Mouse (Mus musculus) heart, embryonic 13.5 days (tissue): ENCODE results near the gene Tuba8. TPM values are rescaled to one million over a fixed set of nuclear protein-coding genes. Genes with fewer than 3 reads are reported as not detected.

ENCODE experiments used
- ATAC-seq: fragments of 200-750 bp; cut with Nextera tagmentation; 2 replicates; pipeline ENCODE4 v1.8.0; 2017; ENCODE audit warnings: moderate TSS enrichment; ENCODE audit not compliant: insufficient number of reproducible peaks, low FRiP score, low TSS enrichment; ENCODE audit errors: extremely low read depth
- H3K27ac ChIP-seq: fragments of 300-500 bp; sonication (generic); replicated peaks from 2 replicates; pipeline ENCODE4 v1.5.1; 2015; ENCODE audit warnings: moderate library complexity, mild to moderate bottlenecking, inconsistent platforms
- H3K27me3 ChIP-seq: fragments of 300-500 bp; sonication (generic); replicated peaks from 2 replicates; pipeline ENCODE4 v1.6.1; 2015; ENCODE audit warnings: mild to moderate bottlenecking, inconsistent platforms
- H3K36me3 ChIP-seq: fragments of 300-500 bp; sonication (generic); 2 replicates; pipeline ENCODE4 v1.6.1; 2015; ENCODE audit warnings: mild to moderate bottlenecking, inconsistent platforms
- H3K4me1 ChIP-seq: fragments of 300-500 bp; sonication (generic); 2 replicates; pipeline ENCODE4 v1.6.1; 2015; ENCODE audit warnings: inconsistent platforms
- H3K4me2 ChIP-seq: fragments of 300-500 bp; sonication (generic); 2 replicates; pipeline ENCODE4 v1.6.1; 2015; ENCODE audit warnings: inconsistent platforms, mild to moderate bottlenecking, moderate library complexity
- H3K4me3 ChIP-seq: fragments of 300-500 bp; sonication (generic); 2 replicates; pipeline ENCODE4 v1.5.1; 2015; ENCODE audit warnings: moderate library complexity, mild to moderate bottlenecking, inconsistent platforms
- H3K9ac ChIP-seq: fragments of 300-500 bp; sonication (generic); 2 replicates; pipeline ENCODE4 v1.6.1; 2015; ENCODE audit warnings: inconsistent platforms, mild to moderate bottlenecking, moderate library complexity
- H3K9me3 ChIP-seq: fragments of 300-500 bp; sonication (generic); 2 replicates; pipeline ENCODE4 v1.6.1; 2016; ENCODE audit warnings: inconsistent platforms
- WGBS: fragments of 180-500 bp; shearing (Covaris S2); methylation state at CpG from one replicate; pipeline ENCODE4 v1.1.7; 2015; ENCODE audit warnings: mixed read lengths; 5-methylcytosine and 5-hydroxymethylcytosine counted together
- polyA plus RNA-seq: library from polyadenylated mRNA; unstranded; fragments of >200 nt; fragmentation: Nextera tagmentation; extraction: Ambion mirVana; gene quantifications from 2 replicates; pipeline ENCODE4 v1.2.1, GENCODE M21; 2015

Gene Tuba8
- polyA plus RNA-seq, 1 experiment from 2014 or later: 0.31 TPM

DNA sequence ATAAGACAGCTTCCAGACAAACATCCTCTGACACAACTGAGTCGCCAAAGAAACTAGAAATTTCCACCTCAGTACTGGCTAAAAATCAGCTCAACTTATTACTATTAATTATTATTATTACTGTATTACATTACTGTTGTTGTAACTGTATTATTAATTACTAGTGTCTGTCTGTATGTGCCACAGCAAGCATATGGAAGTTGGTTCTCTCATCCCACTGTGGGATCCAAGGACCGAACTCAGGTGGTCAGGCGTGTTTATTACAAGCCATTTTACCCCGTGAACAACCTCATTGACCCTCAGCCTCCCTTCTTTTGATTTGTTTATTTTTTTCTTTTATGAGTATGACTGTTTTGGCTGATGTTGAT, 61.2 kb downstream of the Tuba8 start:
- H3K36me3 ChIP-seq: no peaks in the 10 kb centered on the region
- ATAC-seq: no peak
- H3K9ac ChIP-seq: no peak overlapping the region
- whole genome bisulfite sequencing: 8% methylated on average over 4 of the region's 4 CpGs
- H3K4me3 ChIP-seq: no peak overlapping the region
- no peaks in the 10 kb centered on the region for H3K4me1 ChIP-seq
- H3K9me3 ChIP-seq: no peaks in the 10 kb centered on the region
- H3K4me2 ChIP-seq: peak overlapping the region; percentile 76; the same call in 1 of the 2 replicates
- no peaks in the 10 kb centered on the region; the same call in 1 of the 2 replicates for H3K27me3 ChIP-seq
- no peak overlapping the region for H3K27ac ChIP-seq

GRCm38 (mm10) chr6:121272075-121272800, 61.7 kb downstream of the Tuba8 start:
- peak; percentile 71; the same call in 1 of the 2 replicates for ATAC-seq
- H3K9me3 ChIP-seq: no peaks in the 10 kb centered on the region
- no peaks in the 10 kb centered on the region; the same call in 1 of the 2 replicates for H3K27me3 ChIP-seq
- H3K27ac ChIP-seq: peak overlapping the region; percentile 46
- H3K4me3 ChIP-seq: peak overlapping the region; percentile 59
- 17% methylated on average over 17 of the region's 17 CpGs for WGBS
- peak overlapping the region; percentile 76 for H3K4me2 ChIP-seq
- no peaks in the 10 kb centered on the region for H3K4me1 ChIP-seq
- H3K9ac ChIP-seq: peak overlapping the region; percentile 64
- H3K36me3 ChIP-seq: no peaks in the 10 kb centered on the region

DNA sequence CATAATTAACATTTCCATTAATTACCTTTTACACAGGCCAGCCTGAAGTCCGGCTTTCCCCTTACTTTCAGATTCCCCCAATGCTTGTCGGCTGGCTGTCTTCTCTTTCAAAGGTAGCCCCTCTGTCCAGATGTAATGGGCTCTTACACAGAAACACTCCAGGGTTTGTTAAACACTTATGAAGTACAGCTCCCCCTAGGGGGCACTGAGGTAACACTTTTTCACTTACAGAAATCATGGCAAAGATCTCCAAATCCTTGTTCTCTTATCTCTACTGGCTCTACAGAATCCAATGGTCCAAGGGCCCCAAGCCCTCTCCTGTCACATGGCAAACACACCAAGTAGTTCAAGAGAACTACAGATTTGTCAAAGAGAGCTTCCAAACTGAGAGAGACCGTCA, 63.9 kb downstream of the Tuba8 start:
- ATAC-seq: no peak
- no peaks in the 10 kb centered on the region for H3K9me3 ChIP-seq
- H3K36me3 ChIP-seq: no peaks in the 10 kb centered on the region
- no peak overlapping the region for H3K27ac ChIP-seq
- H3K4me3 ChIP-seq: no peak overlapping the region
- WGBS: 81% methylated on average over 3 of the region's 3 CpGs
- H3K4me1 ChIP-seq: no peaks in the 10 kb centered on the region
- H3K9ac ChIP-seq: no peak overlapping the region
- H3K4me2 ChIP-seq: no peak overlapping the region
- no peaks in the 10 kb centered on the region; the same call in 1 of the 2 replicates for H3K27me3 ChIP-seq

Other genes starting within 250 kb of the Tuba8 start
- gene Mical3, start 79.7 kb upstream of the Tuba8 start, polyA plus RNA-seq: 28.2 and 29.2 TPM in 2 replicates
- 4.7 and 5.2 TPM in 2 replicates for gene Pex26, start 27.0 kb upstream of the Tuba8 start, polyA plus RNA-seq
- 1.8 and 2.6 TPM in 2 replicates for gene Usp18, start 35.2 kb downstream of the Tuba8 start, polyA plus RNA-seq
- 8.5 and 9.2 TPM in 2 replicates for gene Slc6a13, start 89.5 kb downstream of the Tuba8 start, polyA plus RNA-seq
- gene Slc6a12, start 132.4 kb downstream of the Tuba8 start, polyA plus RNA-seq: 0.37 TPM in 1 of 2 replicates, not detected in the other